Mouse (Mus musculus) liver, embryonic 16.5 days (tissue): Measurements from ENCODE around the gene Zbtb9. TPM values are rescaled to one million over a fixed set of nuclear protein-coding genes. Genes with fewer than 3 reads are reported as not detected.

Source experiments
- ATAC-seq: fragments of 200-750 bp; cut with Nextera tagmentation; 2 replicates; pipeline ENCODE4 v1.8.0; 2017; ENCODE audit warnings: low read depth, mild to moderate bottlenecking, moderate number of reproducible peaks, moderate library complexity
- H3K27ac ChIP-seq: fragments of 300-500 bp; sonication (generic); 2 replicates; pipeline ENCODE4 v1.5.1; 2014; ENCODE audit warnings: mild to moderate bottlenecking, low read length
- H3K27me3 ChIP-seq: fragments of 300-500 bp; sonication (generic); 2 replicates; pipeline ENCODE4 v1.6.1; 2014; ENCODE audit warnings: low read depth, low read length, mixed read lengths; ENCODE audit not compliant: control insufficient read depth, insufficient read depth
- H3K36me3 ChIP-seq: fragments of 300-500 bp; sonication (generic); 2 replicates; pipeline ENCODE4 v1.6.1; 2014; ENCODE audit warnings: mild to moderate bottlenecking; ENCODE audit not compliant: control insufficient read depth, insufficient read depth
- H3K4me1 ChIP-seq: fragments of 300-500 bp; sonication (generic); 2 replicates; pipeline ENCODE4 v1.6.1; 2014; ENCODE audit warnings: low read depth, low read length, mixed read lengths; ENCODE audit not compliant: control insufficient read depth
- H3K4me2 ChIP-seq: fragments of 300-500 bp; sonication (generic); 2 replicates; pipeline ENCODE4 v1.6.1; 2014; ENCODE audit warnings: low read depth, low read length, mixed read lengths
- H3K4me3 ChIP-seq: fragments of 300-500 bp; sonication (generic); 2 replicates; pipeline ENCODE4 v1.5.1; 2014; ENCODE audit warnings: low read depth, mild to moderate bottlenecking, low read length
- H3K9ac ChIP-seq: fragments of 300-500 bp; sonication (generic); 2 replicates; pipeline ENCODE4 v1.6.1; 2014; ENCODE audit warnings: low read depth, low read length
- H3K9me3 ChIP-seq: fragments of 300-500 bp; sonication (generic); replicated peaks from 2 replicates; pipeline ENCODE4 v1.6.1; 2016; ENCODE audit warnings: low read length; ENCODE audit not compliant: control insufficient read depth
- WGBS: fragments of 180-500 bp; shearing (Covaris S2); extraction: QIAGEN DNeasy Blood & Tissue Kit; methylation state at CpG from one replicate; pipeline ENCODE4 v1.1.7; 2014; ENCODE audit not compliant: insufficient replicate concordance; 5-methylcytosine and 5-hydroxymethylcytosine counted together
- polyA plus RNA-seq: library from polyadenylated mRNA; unstranded; fragments of >200 nt; fragmentation: Nextera tagmentation; extraction: Ambion mirVana; gene quantifications from 2 replicates; pipeline ENCODE4 v1.2.1, GENCODE M21; 2015

Gene Zbtb9
- polyA plus RNA-seq, 1 experiment from 2014 or later: 5.0 TPM

DNA sequence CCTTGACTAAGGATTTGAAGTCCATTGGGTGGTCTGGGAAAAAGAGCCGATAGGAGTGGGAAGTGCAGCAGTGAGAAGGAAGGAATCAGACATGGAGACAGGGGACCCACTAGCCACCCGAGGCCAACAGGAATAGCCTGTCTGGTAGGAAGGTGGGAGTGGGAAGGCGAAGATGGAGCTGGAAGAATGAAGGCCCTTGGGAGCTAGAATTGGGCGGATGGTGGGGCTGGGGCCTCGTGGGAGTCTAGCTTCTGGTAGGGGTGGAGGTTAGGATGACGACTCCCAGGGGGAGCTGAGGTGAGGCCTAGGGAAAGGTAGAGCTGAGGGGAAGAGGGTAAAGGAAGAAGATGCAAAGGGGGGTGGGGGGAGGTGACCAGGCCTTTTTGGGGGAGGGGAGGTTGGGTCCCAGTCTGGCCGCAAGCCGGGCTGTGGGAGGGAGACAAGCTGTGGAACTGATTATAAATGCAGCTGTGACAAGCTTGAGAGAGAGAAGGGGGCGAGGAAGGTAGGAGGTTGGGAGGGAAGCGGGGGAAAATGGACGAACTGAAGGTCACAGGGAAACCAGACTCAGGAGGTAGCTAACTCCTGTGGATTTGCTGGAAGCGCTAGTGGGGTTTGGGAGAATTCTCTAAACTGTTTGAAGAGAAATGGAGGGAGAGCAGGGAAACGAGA is 27.0 kb upstream of the Zbtb9 start:
- Histone ChIP-seq H3K4me2 (peak overlapping the region; percentile 84), H3K4me1 (peaks cover 38% of the 10 kb centered on the region), H3K9ac (peak overlapping the region; percentile 70), H3K9me3 (no peaks in the 10 kb centered on the region), H3K36me3 (no peaks in the 10 kb centered on the region), H3K4me3 (peak overlapping the region; percentile 59), H3K27ac (no peak overlapping the region), H3K27me3 (peaks cover 12% of the 10 kb centered on the region; the same call in 1 of the 2 replicates)
- ATAC-seq: no peak
- 38% methylated on average over 13 of the region's 13 CpGs for WGBS

DNA sequence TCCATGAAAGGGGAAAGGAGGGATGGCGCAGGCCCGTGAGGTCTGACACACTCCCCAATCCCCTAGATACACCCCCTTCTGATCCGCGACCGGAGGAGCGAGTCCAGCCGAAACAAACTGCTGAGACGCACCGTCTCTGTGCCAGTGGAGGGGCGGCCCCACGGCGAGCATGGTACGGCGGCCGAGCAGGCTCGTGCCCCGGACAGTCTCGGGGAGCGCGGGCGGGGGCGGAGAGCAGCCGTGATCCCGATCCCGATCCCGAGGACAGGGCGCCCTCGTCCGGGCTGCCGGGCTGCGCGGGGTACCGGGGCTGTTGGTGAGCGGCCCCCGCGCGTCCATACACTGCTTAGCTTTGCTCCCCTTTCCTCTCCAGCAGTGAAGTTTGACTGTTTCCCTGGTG is 26.4 kb upstream of the Zbtb9 start:
- Histone ChIP-seq H3K9me3 (no peaks in the 10 kb centered on the region), H3K4me1 (peaks cover 37% of the 10 kb centered on the region), H3K4me3 (peak overlapping the region; percentile 59), H3K27ac (no peak overlapping the region), H3K9ac (peak overlapping the region; percentile 70), H3K27me3 (peaks cover 12% of the 10 kb centered on the region; the same call in 1 of the 2 replicates), H3K36me3 (no peaks in the 10 kb centered on the region), H3K4me2 (peak overlapping the region; percentile 84)
- 2% methylated on average over 37 of the region's 37 CpGs for WGBS
- ATAC-seq: peak; percentile 66

DNA sequence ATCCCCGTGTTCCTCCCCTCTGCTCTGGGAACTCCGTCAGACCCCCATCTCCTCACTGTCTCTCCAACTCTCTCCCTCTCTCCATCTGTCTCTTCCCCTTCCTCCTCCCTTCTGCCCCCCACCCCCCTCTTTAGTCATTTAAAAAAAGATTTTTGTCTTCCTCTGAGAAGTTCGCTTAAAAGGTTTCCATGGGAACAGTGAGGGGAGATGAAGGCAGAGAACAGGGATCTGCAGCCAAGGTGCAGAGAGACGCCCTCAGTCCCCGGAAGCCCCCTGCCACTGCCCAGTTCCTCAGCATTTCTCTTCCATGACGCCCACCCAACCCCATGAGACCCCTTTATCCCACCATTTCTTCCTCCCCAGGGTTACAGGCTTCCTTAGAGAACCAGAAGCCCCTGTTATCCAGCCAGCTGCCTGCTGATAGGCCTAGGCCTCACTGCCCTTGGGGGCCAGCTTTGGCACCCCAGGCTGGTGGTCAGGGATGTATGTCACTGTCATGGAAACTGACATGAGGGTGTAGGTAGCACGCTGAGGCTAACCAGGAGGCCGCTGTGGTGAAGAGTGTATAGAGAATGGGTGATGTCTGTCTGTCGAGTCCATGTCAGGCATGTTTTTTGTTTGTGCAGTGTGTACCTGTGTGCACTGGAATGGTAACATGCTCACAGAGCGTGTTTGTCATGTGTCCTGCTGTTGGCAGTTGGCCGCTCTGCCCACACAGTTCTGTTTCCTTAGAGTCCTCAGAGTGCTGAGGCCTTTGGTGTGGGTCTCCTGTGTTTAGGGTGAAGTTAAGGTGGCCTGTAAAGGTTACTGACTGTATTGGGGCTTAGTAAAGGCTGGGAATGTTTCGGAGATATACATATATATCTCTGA is 25.5 kb upstream of the Zbtb9 start:
- Histone ChIP-seq H3K9me3 (no peaks in the 10 kb centered on the region), H3K36me3 (no peaks in the 10 kb centered on the region), H3K4me2 (peak overlapping the region; percentile 84), H3K27me3 (peaks cover 18% of the 10 kb centered on the region), H3K27ac (no peak overlapping the region), H3K4me1 (peaks cover 44% of the 10 kb centered on the region), H3K4me3 (peak overlapping the region; percentile 59; the same call in 1 of the 2 replicates), H3K9ac (no peak overlapping the region)
- ATAC-seq: no peak
- 69% methylated on average over 12 of the region's 12 CpGs for WGBS

DNA sequence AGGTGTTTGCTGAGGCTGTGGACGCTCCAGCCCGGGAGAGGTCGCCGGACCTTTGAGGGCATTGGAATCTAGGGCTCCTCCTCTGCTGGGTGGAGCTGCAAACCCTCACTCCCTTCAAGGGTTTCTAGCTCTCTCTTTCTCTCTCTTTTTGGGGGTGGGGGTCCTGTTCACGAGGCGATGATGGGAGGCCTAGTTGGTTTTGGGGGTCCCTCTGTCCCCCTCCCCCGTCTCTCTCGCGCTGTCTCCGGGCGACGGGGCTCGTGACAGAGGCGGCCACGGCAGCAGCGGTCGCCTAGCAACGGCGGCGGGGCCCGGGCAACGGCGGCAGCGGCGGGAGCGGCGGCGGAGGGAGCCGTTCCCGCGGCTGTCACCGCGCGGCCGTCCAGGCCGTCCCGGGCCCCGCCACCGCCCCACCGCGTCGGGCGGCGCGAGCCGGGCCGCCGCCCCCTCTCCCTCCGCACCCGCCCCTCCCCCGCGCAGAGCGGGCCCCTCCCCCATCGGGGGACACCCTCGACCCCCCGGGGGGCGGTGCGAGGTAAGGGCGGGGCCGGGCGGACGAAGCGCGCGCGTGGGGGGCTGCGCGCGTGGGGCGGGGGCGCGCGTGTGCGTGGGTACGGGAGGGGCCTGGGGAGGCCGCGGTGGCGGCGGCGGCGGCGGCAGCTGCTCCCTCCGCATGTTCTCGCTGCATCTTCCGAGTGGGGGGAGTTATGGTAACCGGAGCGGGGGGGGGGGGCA is 24.5 kb upstream of the Zbtb9 start:
- 0% methylated on average over 32 of the region's 87 CpGs for WGBS
- peak overlapping the region; percentile 69 for H3K4me3 ChIP-seq
- peak overlapping the region; percentile 69 for H3K9ac ChIP-seq
- 0 out of 2 replicates have a peak overlapping the region, but pooled peaks have one; percentile 7 for H3K27ac ChIP-seq
- H3K9me3 ChIP-seq: no peaks in the 10 kb centered on the region
- peaks cover 48% of the 10 kb centered on the region for H3K4me1 ChIP-seq
- H3K27me3 ChIP-seq: peaks cover 22% of the 10 kb centered on the region
- H3K4me2 ChIP-seq: peak overlapping the region; percentile 100
- ATAC-seq: 0 out of 2 replicates have a peak, but pooled peaks have one; percentile 11
- H3K36me3 ChIP-seq: no peaks in the 10 kb centered on the region

DNA sequence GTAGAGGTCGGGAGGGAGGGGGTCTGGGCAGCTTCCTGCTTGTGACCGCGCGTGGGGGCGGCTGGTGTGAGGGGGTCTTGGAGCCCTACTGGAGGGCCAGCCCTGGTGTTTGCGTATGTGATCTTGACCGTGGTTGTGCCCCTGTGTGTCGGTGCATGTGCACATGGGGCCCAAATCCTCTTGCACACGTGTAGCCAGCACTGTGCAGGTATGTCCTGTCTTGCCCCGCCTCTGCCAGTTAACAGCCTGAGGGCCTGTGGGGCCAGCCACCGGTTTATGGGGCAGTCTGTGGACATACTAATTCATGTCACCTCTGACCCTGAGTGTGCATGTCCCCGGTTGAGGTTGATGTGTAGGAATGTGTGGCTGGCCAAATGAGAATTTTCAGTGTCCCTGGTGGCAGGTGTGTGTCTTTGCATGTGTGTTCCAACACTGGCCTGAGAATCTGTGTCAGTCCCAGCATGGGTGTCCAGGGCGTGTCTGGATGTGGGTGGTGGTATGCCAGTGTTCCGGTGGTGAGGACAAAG is 23.9 kb upstream of the Zbtb9 start:
- H3K4me3 ChIP-seq: peak overlapping the region; percentile 69

DNA sequence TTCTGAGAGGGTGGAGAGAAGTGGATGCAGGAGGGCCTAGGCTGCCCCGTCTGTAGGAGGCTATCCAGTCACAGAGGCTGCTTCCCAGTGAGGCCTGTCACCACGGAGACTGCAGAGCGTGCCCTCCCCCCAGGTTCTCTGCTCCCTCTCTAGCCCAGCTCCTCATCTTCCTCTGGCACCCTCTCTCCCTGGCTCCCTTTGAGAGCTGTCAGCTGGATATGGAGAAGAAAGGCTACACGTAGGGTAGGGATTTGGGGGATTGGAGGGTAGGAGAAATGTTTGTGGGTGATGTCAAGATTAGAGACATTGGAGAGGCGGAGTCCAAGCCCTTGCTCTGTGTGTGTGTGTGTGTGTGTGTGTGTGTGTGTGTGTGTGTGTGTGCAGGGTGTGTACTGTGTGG is 23.1 kb upstream of the Zbtb9 start:
- no peak overlapping the region for H3K4me3 ChIP-seq
- WGBS: 46% methylated on average over 5 of the region's 5 CpGs
- no peak overlapping the region for H3K9ac ChIP-seq
- H3K27me3 ChIP-seq: peaks cover 22% of the 10 kb centered on the region
- no peaks in the 10 kb centered on the region for H3K9me3 ChIP-seq
- no peak overlapping the region for H3K27ac ChIP-seq
- H3K4me2 ChIP-seq: no peak overlapping the region
- H3K4me1 ChIP-seq: peaks cover 57% of the 10 kb centered on the region
- no peak for ATAC-seq
- H3K36me3 ChIP-seq: no peaks in the 10 kb centered on the region

More for the DNA sequence above, 23.9 kb upstream of the Zbtb9 start:
- Histone ChIP-seq H3K27ac (no peak overlapping the region), H3K4me1 (peaks cover 52% of the 10 kb centered on the region), H3K9me3 (no peaks in the 10 kb centered on the region), H3K4me2 (peak overlapping the region; percentile 100), H3K9ac (peak overlapping the region; percentile 69; the same call in 1 of the 2 replicates), H3K27me3 (peaks cover 22% of the 10 kb centered on the region), H3K36me3 (no peaks in the 10 kb centered on the region)
- WGBS: 13% methylated on average over 13 of the region's 14 CpGs
- ATAC-seq: no peak

DNA sequence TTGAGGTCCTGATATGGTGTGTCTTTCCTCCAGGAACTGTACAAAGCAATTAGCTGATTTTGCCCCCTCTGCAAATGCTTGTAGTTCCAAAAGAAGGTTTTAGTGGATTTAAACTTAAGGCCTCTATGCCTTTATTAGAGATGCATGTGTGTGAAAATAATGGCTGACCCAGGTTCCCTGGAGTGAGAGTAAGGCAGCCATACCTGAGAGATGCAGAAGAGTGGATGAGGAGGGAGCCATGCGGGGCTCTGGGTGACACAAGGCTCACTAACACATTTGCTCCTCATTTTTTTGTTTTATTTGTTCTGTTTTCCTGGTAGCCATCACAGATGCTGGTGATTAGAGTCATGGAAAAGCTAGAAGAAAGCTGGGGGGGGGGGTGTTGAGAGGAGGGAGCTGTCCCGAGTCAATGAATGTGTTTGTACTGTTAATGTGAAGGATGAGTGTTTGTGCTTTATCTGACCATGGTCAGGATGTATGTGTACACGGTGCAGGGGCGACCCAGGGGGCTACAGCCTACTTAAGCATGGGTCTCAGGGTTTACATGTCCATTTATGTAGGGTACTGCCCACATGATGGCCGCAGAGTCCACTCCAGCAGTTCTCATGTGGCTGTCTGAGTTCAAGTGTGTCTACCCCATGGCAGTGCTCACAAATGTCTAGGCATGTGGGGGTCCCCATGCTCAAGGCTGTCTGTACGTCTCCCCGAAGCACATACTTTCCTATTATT is 22.2 kb upstream of the Zbtb9 start:
- H3K4me3 ChIP-seq: no peak overlapping the region
- WGBS: 41% methylated on average over 7 of the region's 7 CpGs
- no peak overlapping the region for H3K27ac ChIP-seq
- no peaks in the 10 kb centered on the region for H3K9me3 ChIP-seq
- H3K4me1 ChIP-seq: peaks cover 65% of the 10 kb centered on the region
- peaks cover 22% of the 10 kb centered on the region for H3K27me3 ChIP-seq
- H3K36me3 ChIP-seq: no peaks in the 10 kb centered on the region
- peak overlapping the region; percentile 59; the same call in 1 of the 2 replicates for H3K4me2 ChIP-seq
- ATAC-seq: no peak
- H3K9ac ChIP-seq: no peak overlapping the region

DNA sequence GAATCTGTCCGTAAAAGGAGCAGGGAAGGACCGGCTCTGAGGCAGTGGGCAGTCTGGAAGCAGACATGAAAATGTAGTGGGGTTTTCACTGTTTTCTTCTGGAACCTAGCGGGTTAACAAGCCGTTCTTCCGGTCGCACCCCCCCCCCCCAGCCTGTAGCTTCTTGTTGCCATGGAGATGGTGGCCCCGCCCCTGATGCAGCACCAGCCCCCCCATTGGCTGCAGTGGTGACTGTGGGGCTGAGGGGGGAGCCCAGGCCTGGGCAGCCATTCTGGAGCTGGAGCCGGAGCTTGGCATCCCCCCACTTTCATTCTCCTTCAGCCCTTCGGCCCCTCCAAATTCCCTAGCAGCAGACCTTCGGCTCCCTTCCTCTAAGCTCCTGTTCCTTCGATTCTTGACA is 21.6 kb upstream of the Zbtb9 start:
- Histone ChIP-seq H3K27ac (no peak overlapping the region), H3K9me3 (no peaks in the 10 kb centered on the region), H3K27me3 (peaks cover 22% of the 10 kb centered on the region), H3K36me3 (no peaks in the 10 kb centered on the region), H3K4me1 (peaks cover 67% of the 10 kb centered on the region), H3K9ac (no peak overlapping the region), H3K4me3 (peak overlapping the region; percentile 30), H3K4me2 (peak overlapping the region; percentile 59)
- WGBS: 5% methylated on average over 8 of the region's 11 CpGs
- ATAC-seq: no peak
